Mouse (Mus musculus) liver, embryonic 14.5 days (tissue): ENCODE measurements around the gene Ric1.

Source experiments
- CTCF ChIP-seq: IDR thresholded peaks from 2 replicates; pipeline ENCODE4 v1.5.1; 2016; ENCODE audit warnings: antibody characterized with exemption, low read depth, control low read depth
- EP300 ChIP-seq: IDR thresholded peaks from 2 replicates; pipeline ENCODE4 v1.6.1; 2016; ENCODE audit warnings: antibody characterized with exemption, low read depth

DNA sequence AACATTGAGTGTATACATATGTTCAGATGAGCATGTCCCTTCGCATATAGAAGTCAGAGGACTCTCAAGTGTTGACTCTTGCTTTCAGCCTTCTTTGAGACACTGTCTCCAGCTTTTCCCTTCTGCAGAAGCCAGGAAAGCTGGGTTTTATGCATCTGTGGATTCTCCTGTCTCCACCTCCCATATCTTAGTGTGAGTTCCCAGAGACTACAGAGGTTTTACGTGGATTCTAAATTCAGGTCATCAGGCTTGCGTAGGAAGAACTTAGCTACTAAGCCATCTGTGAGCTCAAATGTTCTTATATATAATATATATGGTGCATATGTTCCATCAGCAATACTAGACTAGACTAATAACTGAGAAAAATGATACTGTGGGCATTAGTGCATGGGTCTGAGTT is 74.2 kb downstream of the Ric1 start:
- TF ChIP-seq EP300: no peak
- TF ChIP-seq CTCF: no peak
